Mouse (Mus musculus) C2C12 (cell line): ENCODE results near the gene Lfng.

ENCODE experiments used
- CEBPB ChIP-seq: IDR thresholded peaks from one replicate; pipeline ENCODE4 v1.6.1; 2011; ENCODE audit warnings: low read depth, mild to moderate bottlenecking, control low read depth, moderate library complexity
- CTCF ChIP-seq: IDR thresholded peaks from one replicate; pipeline ENCODE4 v1.5.1; 2011; ENCODE audit not compliant: control insufficient read depth, insufficient read depth, insufficient read length
- FOSL1 ChIP-seq: IDR thresholded peaks from one replicate; pipeline ENCODE4 v1.8.0; 2011; ENCODE audit warnings: mild to moderate bottlenecking, low read length; ENCODE audit not compliant: poor library complexity, insufficient read depth, severe bottlenecking
- MAX ChIP-seq: IDR thresholded peaks from one replicate; pipeline ENCODE4 v1.6.1; 2011; ENCODE audit warnings: mild to moderate bottlenecking, control low read depth
- MYOG ChIP-seq: IDR thresholded peaks from one replicate; pipeline ENCODE4 v1.6.1; 2011; ENCODE audit not compliant: control insufficient read depth, insufficient read length; ENCODE audit errors: extremely low read depth
- USF1 ChIP-seq: IDR thresholded peaks from one replicate; pipeline ENCODE4 v1.6.1; 2011; ENCODE audit warnings: low read depth, mild to moderate bottlenecking, control low read depth, moderate library complexity

DNA sequence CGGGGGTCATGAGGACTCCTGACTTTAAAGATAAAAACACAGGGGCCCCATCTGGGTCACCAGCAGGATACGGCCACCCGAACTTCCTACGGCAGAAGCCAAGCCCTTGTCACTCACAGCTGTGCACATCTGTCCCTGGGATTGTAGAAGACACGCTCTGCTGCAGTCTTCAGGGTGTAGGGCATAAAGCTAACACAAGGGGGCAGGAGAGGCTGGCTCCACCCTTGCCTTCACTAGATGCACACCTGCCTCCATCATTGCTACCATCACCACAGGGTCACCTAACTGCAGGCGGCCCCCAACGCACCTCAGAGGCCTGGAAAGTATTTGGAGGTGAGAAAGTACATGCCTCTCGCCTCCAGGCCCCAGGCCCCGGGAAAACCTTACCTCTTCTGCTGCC lies 21.9 kb downstream of the Lfng start:
- no peak for TF ChIP-seq CTCF
- TF ChIP-seq MYOG, result no peak
- no peak for TF ChIP-seq MAX
- TF ChIP-seq USF1, result no peak
- no peak for TF ChIP-seq CEBPB
- TF ChIP-seq FOSL1, result no peak
